Mouse (Mus musculus) ES-E14 (cell line): Measurements from ENCODE around the gene Lcat. TPM values are rescaled to one million over a fixed set of nuclear protein-coding genes. Genes with fewer than 3 reads are reported as not detected.

Source experiments
- DNase-seq: peaks from one replicate; pipeline ENCODE4 v3.0.0-alpha.2; 2013; ENCODE audit warnings: low read depth, low spot score
- H3K27ac ChIP-seq: 2 replicates; pipeline ENCODE4 v1.5.1; 2012; ENCODE audit warnings: low read depth, mild to moderate bottlenecking, low read length, moderate library complexity, mixed read lengths; ENCODE audit not compliant: poor library complexity, insufficient read depth, severe bottlenecking
- H3K36me3 ChIP-seq: 2 replicates; pipeline ENCODE4 v1.6.1; 2012; ENCODE audit warnings: mild to moderate bottlenecking, low read length, moderate library complexity, mixed read lengths; ENCODE audit not compliant: control insufficient read depth, poor library complexity, insufficient read depth, severe bottlenecking
- H3K4me1 ChIP-seq, 2 experiments: fragments of 150-350 bp in 1 of 2; sonication (generic) in 1 of 2; 2 replicates each; pipeline ENCODE4 v1.6.1; 2012; ENCODE audit warnings: low read length in 2 of 2, mild to moderate bottlenecking in 1 of 2, mixed read lengths in 1 of 2; ENCODE audit not compliant: control insufficient read depth in 2 of 2, insufficient read depth in 2 of 2, poor library complexity in 1 of 2
- H3K4me3 ChIP-seq, 2 experiments: fragments of 150-350 bp in 1 of 2; sonication (generic) in 1 of 2; 2 replicates each; pipeline ENCODE4 v1.5.1; 2012; ENCODE audit warnings: low read length in 2 of 2, low read depth in 1 of 2, mild to moderate bottlenecking in 1 of 2, mixed read lengths in 1 of 2; ENCODE audit not compliant: insufficient read depth in 1 of 2, poor library complexity in 1 of 2, severe bottlenecking in 1 of 2
- H3K9ac ChIP-seq: 2 replicates; pipeline ENCODE4 v1.6.1; 2012; ENCODE audit warnings: low read depth, mild to moderate bottlenecking, low read length, mixed read lengths; ENCODE audit not compliant: poor library complexity, insufficient read depth, severe bottlenecking
- H3K9me3 ChIP-seq: fragments of 150-350 bp; sonication (generic); 2 replicates; pipeline ENCODE4 v1.6.1; 2012; ENCODE audit warnings: low read depth, mild to moderate bottlenecking, low read length; ENCODE audit not compliant: control insufficient read depth, insufficient read depth
- CHD2 ChIP-seq: IDR thresholded peaks from 2 replicates; pipeline ENCODE4 v1.6.1; 2014; ENCODE audit warnings: mild to moderate bottlenecking, low read depth, low read length, inconsistent platforms
- HCFC1 ChIP-seq: IDR thresholded peaks from 2 replicates; pipeline ENCODE4 v1.6.1; 2012; ENCODE audit warnings: low read length, inconsistent platforms, borderline replicate concordance; ENCODE audit not compliant: insufficient read depth
- MAFK ChIP-seq: IDR thresholded peaks from 2 replicates; pipeline ENCODE4 v1.6.1; 2014; ENCODE audit warnings: mild to moderate bottlenecking, low read depth, low read length, inconsistent platforms; ENCODE audit not compliant: insufficient read depth
- ZC3H11A ChIP-seq: IDR thresholded peaks from 2 replicates; pipeline ENCODE4 v1.6.1; 2012; ENCODE audit warnings: low read depth, mild to moderate bottlenecking, inconsistent platforms, low read length, borderline replicate concordance
- ZNF384 ChIP-seq: IDR thresholded peaks from 2 replicates; pipeline ENCODE4 v1.6.1; 2012; ENCODE audit warnings: low read depth, low read length, inconsistent platforms
- in situ Hi-C, 2 experiments: fragments of 600-800 bp; cut with MboI; formaldehyde crosslinking; loops; one replicate each; pipeline ENCODE4 v1.15.1; 2025; ENCODE audit warnings: low sequenced_read_pairs in 2 of 2, inconsistent platforms in 1 of 2; ENCODE audit not compliant: unreplicated experiment in 2 of 2
- total RNA-seq: library from RNA; depleted of rRNA; stranded (reverse); fragments of 300-350 nt; gene quantifications from 2 replicates; pipeline ENCODE4 v1.2.3, GENCODE M21; 2012

Gene Lcat
- total RNA-seq, 1 experiment: 2.4 TPM

- TF ChIP-seq MAFK: no peak
- no peak for TF ChIP-seq HCFC1
- no peak for TF ChIP-seq CHD2
- no peak for TF ChIP-seq ZNF384
- no peak for TF ChIP-seq ZC3H11A
- H3K9ac ChIP-seq: no peak overlapping the region
- H3K36me3 ChIP-seq: no peaks in the 10 kb centered on the region
- peak overlapping the region; percentile 95 to 97; a peak in 3 of 4 replicates for H3K4me3 ChIP-seq
- in situ Hi-C loops: no loop called here
- H3K27ac ChIP-seq: peak overlapping the region; percentile 32; the same call in 1 of the 2 replicates
- H3K9me3 ChIP-seq: no peaks in the 10 kb centered on the region
- peak; percentile 80 for DNase-seq
- peaks cover 14 to 29% of the 10 kb centered on the region in 2 experiments; a peak in 3 of 4 replicates for H3K4me1 ChIP-seq
Observed at GRCm38 (mm10) chr8:105966692-105967311, 23.6 kb upstream of the Lcat start.

- Histone ChIP-seq H3K4me1 (peaks cover 16 to 37% of the 10 kb centered on the region in 2 experiments; a peak in 3 of 4 replicates), H3K4me3 (peak within 1 kb of the TSS; percentile 95 to 97), H3K27ac (peak within 1 kb of the TSS; percentile 32), H3K9ac (peak within 1 kb of the TSS; percentile 94), H3K9me3 (no peaks in the 10 kb centered on the region), H3K36me3 (no peaks in the 10 kb centered on the region)
- TF ChIP-seq HCFC1: no peak
- no peak for TF ChIP-seq MAFK
- no peak for TF ChIP-seq ZC3H11A
- no peak for TF ChIP-seq CHD2
- no peak for TF ChIP-seq ZNF384
- in situ Hi-C loops: no loop called here
- DNase-seq: peak; percentile 62
Observed at GRCm38 (mm10) chr8:105965905-105966341, 22.7 kb upstream of the Lcat start, which contains the start of gene Slc12a4. TSS of gene Slc12a4 (minus strand) at chr8:105966097.

GRCm38 (mm10) chr8:105965266-105965904 lies 22.2 kb upstream of the Lcat start:
- H3K4me3 ChIP-seq: peak overlapping the region; percentile 95 to 97
- in situ Hi-C loops: no loop called here
- TF ChIP-seq MAFK: no peak
- no peak for TF ChIP-seq ZNF384
- no peak for TF ChIP-seq CHD2
- TF ChIP-seq HCFC1: no peak
- no peak for TF ChIP-seq ZC3H11A
- H3K4me1 ChIP-seq: peaks cover 16 to 36% of the 10 kb centered on the region in 2 experiments; a peak in 3 of 4 replicates
- no peak for DNase-seq
- no peaks in the 10 kb centered on the region for H3K9me3 ChIP-seq
- 0 out of 2 replicates have a peak, but pooled peaks cover under 1% of the 10 kb centered on the region for H3K36me3 ChIP-seq
- H3K9ac ChIP-seq: peak overlapping the region; percentile 94
- H3K27ac ChIP-seq: peak overlapping the region; percentile 30

- no peak overlapping the region for H3K27ac ChIP-seq
- DNase-seq: no peak
- H3K9me3 ChIP-seq: no peaks in the 10 kb centered on the region
- H3K4me3 ChIP-seq: peak overlapping the region; percentile 95 to 97
- peaks cover 7% of the 10 kb centered on the region; the same call in 1 of the 2 replicates for H3K36me3 ChIP-seq
- H3K9ac ChIP-seq: peak overlapping the region; percentile 94
- TF ChIP-seq ZC3H11A (no peak), HCFC1 (no peak), CHD2 (no peak), ZNF384 (no peak), MAFK (no peak)
- peaks cover 16 to 36% of the 10 kb centered on the region in 2 experiments; a peak in 3 of 4 replicates for H3K4me1 ChIP-seq
- in situ Hi-C loops: no loop called here
Observed at GRCm38 (mm10) chr8:105964506-105965265, 21.5 kb upstream of the Lcat start.
